17 mouse cellular contexts compared by ENCODE assay signal in genomic region chr15:10643224-10643623, GRCm38 (mm10).
"Had no signal": no experiment of that assay in that cellular context is flagged by ENCODE, and none has a peak within 500 bp of the region (broad histone marks: within the 10 kb centered on the region; RNA-seq: fewer than 3 reads in every experiment).

No protein-coding gene starts in this region.

- ATAC-seq: lung, postnatal 0 days; midbrain, embryonic 13.5 days; midbrain, embryonic 15.5 days had no signal

- H3K4me2 ChIP-seq: lung, embryonic 15.5 days; midbrain, embryonic 11.5 days; midbrain, embryonic 13.5 days; midbrain, embryonic 15.5 days; neural tube, embryonic 12.5 days; stomach, embryonic 15.5 days had no signal

- H3K9me3 ChIP-seq: lung, embryonic 15.5 days; megakaryocyte, embryonic 14.5 days; midbrain, embryonic 13.5 days; midbrain, embryonic 15.5 days; neural tube, embryonic 12.5 days; stomach, embryonic 15.5 days had no signal

- H3K27me3 ChIP-seq: lung, embryonic 15.5 days; megakaryocyte, embryonic 14.5 days; midbrain, embryonic 13.5 days; midbrain, embryonic 15.5 days; neural tube, embryonic 12.5 days; stomach, embryonic 15.5 days had no signal

- H3K27ac ChIP-seq: lung, embryonic 15.5 days; macrophage; midbrain, embryonic 13.5 days; midbrain, embryonic 15.5 days; neural tube, embryonic 12.5 days; stomach, embryonic 15.5 days; stomach, postnatal 0 days had no signal

- H3K36me3 ChIP-seq: lung, embryonic 15.5 days; midbrain, embryonic 13.5 days; midbrain, embryonic 15.5 days; neural tube, embryonic 12.5 days; stomach, embryonic 15.5 days had no signal

- H3K9ac ChIP-seq: lung, embryonic 15.5 days; midbrain, embryonic 13.5 days; midbrain, embryonic 15.5 days; neural tube, embryonic 12.5 days; stomach, embryonic 15.5 days had no signal

- DNase-seq: lung, adult 2 months; lung, postnatal 14 days; lung, postnatal 36 days; right cerebral cortex, postnatal 14 days; thymus, adult 2 months; thymus, postnatal 25 days; thymus, postnatal 4 days had no signal

- H3K4me3 ChIP-seq: lung, embryonic 15.5 days; megakaryocyte, embryonic 14.5 days; midbrain, embryonic 13.5 days; midbrain, embryonic 15.5 days; neural tube, embryonic 12.5 days; stomach, embryonic 15.5 days had no signal
